Mouse (Mus musculus) neutrophil, adult 5-6 weeks (primary cell): ENCODE data around the gene Adgrb3. TPM values are rescaled to one million over a fixed set of nuclear protein-coding genes. Genes with fewer than 3 reads are reported as not detected.

ENCODE experiments used
- ATAC-seq: fragments of 151-379, 151-347 bp; 2 replicates; pipeline ENCODE4 v1.8.0; 2017; ENCODE audit warnings: mild to moderate bottlenecking, moderate TSS enrichment; ENCODE audit not compliant: insufficient number of reproducible peaks, poor library complexity, low FRiP score, severe bottlenecking; ENCODE audit errors: extremely low read depth
- total RNA-seq: library from RNA; stranded (forward); fragments of 200-1000 nt; gene quantifications from 2 replicates; pipeline ENCODE4 v1.2.3, GENCODE M21; 2017

Gene Adgrb3
- total RNA-seq, result 0.23 TPM in 1 of 2 replicates, not detected in the other

DNA sequence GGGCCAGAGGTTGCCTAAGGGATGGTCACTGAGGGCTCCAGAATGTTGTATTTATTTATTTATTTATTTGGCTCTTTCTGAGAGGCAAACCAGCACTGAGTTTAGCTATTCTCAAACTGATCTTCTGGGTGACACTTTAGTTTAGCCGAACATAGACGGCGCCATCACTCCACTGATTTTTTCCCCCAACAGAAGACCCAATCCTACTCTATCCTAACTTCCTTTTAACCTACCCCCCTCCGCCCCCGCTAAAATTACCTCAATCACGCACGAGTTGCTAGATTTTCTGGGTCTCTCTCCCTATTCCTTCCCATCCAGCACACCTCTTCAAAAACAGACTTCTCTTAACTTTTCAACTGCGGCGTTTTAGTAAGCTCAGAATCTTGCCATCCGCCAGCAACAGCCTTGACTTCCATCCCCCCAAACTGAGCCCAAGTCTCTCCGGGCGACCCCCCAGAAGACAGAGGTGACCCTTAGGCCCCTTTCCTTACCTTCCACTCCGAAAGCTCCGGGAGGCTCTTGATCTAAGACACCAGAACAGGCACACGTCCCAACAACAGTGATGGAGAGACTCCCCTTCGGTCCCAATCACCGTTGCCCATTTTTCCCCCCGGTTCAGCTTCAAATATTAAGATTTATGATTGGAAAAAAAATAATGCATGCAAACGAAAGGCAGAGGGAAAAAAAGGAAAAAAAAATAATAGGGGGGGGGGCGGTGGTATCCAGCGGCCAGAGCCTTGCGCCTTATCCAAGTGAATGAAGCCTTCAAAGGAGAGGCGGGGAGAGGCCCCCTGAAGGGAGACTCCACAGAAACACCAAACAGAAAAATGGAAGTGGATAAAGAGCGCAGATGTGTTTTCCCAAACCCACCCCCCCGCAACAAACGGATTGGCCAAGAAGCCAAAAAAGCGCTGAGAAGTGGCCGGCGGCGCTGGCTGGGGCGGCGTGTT lies at the start of gene Adgrb3:
TSS of gene Adgrb3 (minus strand) at position 737 of the 950 bp plus-strand sequence.
- no peak for ATAC-seq

DNA sequence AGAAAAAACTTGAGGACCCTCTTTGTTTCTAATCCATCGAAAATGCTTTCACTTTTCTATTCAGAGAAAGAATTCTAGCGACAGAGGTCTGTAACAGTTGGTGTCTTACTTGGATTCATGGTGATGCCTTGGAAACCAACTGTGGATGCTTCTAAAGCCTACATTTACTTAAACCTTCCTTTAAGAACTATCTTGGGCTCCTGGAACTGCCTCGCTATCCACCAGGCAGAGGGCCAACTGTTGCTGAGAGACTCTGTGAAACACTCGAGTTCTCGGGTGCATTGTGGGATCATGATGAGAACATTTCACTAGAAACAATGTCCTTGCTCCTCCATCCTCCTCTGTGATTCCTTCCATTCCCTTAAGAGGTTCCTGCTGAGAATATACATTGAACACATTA lies 48.0 kb upstream of the Adgrb3 start:
- no peak for ATAC-seq

DNA sequence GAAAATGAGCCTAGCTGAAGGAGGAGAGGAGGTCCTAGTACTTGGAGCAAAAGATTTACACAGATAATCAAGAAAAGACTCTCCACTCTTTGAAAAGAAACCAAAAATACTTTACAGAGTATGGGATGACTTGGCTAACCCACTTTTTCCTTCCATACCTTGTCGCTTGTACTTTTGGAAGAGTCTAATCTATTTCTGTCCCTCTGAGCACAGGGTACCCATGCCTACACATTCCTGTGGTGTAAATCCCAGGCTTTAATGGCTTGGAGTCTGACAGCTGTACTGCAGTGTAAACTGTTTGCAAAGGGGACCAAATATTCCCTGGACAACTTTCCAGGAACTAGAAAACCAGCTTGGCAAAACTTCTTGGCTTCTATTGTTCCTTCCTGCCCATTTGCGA lies 28.0 kb upstream of the Adgrb3 start:
- no peak for ATAC-seq

DNA sequence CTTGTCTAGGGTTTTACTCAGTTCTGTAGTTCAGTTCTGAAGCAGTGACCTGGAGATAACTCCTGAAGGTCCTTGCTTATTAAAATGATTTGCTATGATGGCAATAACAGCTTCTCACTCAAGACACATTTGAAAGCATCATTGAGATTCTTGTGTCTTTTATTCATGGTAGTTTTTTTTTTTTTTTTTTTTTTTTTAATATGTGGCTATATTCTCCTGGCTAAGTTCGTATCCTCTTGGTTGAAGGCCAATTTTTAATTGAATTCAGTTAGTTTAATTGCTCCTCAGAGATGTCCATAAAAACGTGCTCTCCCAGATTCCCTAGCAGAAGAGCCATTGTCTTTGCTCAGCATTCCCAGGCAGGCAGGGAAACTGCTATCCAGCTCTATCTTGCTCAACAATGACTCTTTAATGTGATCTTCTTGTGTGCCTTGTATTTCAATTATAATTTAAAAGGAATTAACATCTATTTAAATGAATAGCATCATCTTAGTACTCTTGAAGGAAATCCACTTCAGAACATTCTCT lies 25.0 kb upstream of the Adgrb3 start:
- no peak for ATAC-seq

DNA sequence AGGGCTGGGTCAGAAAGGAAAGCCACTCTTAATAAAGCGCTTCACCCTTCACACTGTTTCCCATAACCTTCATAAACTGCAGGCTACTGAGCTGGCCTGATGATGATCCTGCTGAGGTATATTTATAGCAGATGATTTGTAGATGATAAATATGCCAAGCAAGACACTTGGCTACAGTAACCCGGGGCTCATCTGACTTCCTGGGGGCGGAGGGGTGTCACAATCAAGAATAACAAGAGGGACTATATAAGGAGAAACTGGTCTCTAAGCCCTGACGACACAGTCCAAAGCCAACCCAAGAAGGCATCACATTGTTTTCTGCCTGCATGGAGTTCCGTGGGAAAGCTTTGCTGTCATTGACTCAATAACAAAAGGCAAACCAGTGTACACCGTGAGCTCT lies 2.8 kb upstream of the Adgrb3 start:
- no peak for ATAC-seq

DNA sequence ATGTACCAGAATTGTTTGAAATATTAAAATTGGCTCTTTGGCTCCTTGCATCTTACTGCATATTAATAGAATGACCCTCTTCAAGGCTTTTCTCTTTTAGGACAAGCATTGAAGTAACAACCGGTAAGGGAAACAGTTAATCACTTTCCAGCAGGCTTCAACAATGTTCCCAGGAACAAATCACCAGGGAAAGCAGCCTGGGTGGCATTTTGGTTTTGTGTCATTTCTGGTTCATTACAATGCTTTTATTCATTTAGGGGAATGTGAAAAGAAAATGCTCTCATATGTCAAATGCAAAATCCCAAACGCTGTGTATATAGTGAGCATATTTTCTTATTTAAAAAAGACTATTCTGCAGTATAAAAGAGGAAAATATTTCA lies 2.0 kb upstream of the Adgrb3 start:
- no peak for ATAC-seq

DNA sequence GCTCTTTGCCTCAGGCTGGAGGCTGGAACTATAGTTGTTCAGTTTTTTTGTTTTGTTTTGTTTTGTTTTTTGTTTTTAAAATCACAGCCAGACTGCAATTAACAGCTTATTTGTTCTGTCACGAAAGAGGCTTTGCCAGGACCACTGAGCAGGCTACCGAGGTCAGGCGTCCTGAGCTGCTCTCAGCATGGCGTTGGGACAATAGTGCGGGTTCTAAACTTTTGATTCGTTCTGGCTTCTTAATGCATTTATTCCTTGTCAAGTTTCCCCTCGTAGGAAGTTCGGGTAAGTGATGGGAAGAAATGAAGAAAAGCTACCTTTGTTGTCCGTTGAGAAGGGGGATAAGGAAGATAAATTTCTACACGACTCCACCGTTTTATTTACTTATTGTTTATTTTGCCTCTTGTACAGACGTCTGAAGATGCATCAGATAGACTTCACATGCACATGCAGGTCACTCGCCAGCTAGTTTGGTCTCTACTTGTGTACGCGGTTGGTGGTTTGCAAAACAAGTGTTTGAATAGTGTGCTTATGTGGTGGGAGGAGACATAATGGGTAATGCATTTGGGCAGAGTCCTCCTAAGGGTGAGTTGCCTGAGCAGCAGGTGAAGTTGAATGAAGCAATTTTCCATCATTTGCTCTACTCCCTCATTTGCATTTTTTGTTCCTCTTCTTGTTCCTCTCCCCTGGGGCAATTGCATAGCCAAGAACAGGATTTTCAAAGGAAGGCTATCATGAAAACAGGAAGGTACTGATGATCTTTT lies 1.4 kb upstream of the Adgrb3 start:
- no peak for ATAC-seq

DNA sequence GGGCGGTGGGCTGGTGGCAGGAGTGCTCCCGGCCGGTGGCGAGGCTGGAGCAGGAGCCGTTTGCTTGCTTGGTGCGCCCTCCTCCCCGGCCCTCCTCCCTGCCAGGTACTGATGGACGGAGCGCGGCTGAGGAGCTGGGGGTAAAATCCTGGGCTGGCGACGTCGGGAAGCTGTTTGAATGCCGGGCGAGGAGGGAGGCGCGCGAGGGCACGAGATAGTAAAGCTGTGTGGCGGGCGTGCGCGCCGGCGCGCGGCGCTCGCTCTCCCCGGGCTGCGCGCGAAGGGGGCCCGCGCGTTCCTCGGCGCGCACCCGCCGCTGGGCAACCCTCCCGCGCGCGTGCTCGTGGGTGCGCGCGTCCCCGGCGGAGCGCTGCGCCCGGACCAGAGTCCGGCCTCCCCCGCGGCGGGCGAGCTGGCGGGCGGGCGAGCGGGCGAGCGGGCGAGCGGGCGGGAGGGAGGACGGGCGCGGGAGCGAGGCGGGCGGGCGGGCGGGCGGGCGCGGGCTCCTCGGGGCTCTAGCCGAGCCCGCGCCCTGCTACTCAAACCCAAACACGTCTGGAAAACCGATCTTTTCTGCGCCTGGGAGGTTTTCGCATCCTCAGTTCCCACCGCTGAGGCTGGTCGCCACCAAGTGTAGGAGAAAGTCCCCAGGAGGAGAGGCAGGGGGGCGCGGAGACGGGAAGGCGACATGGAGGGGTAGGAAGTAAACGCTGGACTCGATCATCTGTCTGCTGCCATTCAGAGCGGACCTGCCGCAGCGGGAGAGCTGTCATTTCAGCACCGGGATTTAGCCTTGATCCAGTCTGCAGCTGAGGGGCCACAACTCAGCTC lies 629 bp upstream of the Adgrb3 start:
- no peak for ATAC-seq

DNA sequence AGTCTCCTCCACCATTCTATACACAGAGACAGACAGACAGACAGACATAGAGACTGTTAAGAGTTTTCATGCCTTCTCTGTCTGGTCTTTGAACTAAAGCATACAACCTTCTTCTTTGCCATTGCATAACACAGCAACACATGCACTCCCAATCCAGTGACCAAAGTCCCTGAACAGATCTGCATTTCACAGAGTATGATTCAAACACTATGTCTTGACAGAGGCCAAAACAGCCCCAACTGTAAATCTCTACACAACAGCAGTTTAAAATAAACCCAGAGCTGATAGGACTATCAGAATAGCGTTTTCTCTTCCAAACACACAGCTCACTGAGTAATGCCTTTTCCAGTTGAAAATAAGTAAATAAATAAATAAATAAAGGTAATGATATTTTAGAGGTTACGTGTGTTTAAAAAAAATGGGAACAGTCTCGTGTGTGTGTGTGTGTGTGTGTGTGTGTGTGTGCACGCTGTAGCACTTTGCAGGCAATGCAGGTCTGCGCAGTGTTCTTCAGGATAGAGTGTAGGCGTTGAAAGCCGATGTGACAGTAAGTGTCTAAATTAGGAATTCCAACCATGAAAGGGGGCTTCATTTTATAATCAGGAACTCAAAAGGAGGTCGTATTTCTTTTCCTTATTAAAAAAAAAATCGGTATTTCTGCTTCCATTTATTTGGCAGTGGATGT lies 1.3 kb downstream of the Adgrb3 start:
- ATAC-seq, result no peak

DNA sequence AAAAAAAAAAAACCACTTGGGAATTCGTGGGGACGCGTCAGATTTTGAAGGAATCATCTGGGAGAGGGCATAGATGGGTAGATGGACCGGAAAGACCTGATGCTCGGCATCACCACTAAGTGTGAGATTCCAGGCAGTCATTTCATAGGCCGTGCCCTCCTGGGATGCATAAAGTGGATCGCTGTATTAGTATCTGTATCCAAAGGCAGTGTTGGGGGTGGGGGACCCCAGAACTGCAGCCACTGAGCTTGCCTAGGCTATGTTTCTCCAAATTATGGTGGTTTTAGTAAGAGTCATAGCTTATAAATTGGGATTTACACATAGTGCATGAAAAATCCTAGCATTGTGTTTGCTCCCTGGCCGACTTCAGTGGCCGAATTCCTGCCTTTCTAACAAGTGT lies 2.1 kb downstream of the Adgrb3 start:
- ATAC-seq, result no peak

DNA sequence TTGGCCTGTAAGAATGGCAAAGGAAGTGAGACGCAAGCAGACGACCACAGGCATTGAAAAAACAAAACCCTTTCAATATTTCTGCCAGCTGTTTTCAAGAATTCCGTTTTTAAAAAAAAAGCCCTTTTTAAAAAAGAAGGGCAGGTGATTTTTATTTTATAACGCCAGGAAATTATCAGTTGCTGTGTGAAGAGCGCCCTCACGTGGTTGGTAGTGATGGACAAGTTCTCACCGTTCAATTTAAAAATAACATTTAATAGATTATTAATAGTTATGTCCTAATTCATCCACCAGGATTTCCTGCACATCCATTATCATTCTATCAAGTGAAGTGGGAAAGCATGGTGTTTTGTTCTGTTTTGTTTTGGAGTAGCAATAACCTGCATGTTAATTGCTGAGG lies 2.7 kb downstream of the Adgrb3 start:
- ATAC-seq, result no peak

DNA sequence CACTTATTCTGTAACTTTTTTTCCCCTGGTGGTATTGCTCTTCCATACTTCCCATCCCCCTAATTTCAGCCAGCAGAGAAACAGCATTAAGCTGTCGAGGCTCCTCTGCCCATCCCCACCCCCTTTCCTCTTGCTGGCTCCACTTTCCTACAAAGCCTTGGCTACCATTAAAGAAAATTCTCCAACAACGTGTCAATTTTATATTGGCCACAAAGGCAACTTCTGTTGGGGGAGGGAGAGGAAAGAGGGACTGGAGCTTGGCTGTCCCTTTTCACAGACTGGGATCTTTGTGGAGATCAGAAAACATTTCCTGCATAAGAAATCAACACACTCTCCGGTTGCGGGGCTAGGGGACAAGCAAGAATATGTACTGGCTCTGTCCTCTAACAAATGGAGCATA lies 4.9 kb downstream of the Adgrb3 start:
- no peak for ATAC-seq

DNA sequence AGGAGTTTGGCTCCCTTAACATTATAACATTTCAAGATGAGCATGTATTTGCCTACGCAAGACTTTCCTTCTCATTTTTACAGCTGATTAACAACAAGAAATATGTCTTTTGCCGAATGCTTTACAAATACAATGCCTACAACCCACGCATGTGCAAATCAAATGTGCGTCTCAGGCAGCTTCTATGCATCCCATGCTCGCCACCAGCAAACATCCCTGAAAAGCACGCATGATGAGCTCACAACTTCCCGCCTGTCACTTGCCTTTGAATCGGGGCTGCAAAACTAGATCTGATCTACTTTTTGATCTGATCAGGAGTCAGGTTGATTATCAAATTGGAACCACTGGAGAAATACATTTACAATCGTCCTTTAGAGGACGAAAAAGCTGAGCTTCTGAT lies 5.5 kb downstream of the Adgrb3 start:
- ATAC-seq, result no peak

DNA sequence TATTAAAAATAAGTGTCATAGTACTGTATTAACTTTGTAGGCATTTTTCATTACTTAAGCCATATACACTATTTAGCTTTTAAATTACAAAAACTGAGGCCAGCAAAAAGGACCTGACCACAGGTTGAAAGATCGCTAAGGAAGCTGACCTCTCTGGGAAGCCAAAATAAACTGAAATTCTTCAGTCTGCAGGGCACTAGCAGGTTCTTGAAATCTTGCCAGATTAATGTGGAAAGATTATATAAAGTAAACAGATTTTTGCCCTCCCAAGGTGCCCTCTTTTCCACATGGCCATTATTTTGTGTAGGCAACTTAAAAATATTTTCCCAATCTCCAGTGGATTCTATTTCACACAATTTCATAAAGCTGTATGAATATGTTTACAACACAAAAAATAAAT lies 14.0 kb downstream of the Adgrb3 start:
- no peak for ATAC-seq

DNA sequence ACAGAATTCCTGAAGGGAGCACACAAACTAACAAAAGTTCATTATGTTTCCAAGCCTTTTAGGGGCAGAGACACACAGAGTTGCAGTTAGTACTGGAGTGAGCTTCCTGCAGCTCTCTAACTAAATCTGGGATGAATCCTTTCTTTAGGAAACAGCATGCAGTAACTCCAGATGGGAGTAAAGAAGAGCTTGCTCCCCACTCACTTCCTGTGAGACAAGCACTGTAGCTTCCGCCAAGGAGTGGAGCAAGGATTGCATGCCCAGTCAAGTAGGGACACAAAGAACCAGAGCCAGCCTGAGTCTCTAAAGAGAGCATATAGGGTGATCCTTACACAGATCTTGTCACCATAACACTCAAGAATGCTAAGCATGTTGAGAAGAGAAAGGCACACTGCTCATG lies 50.7 kb downstream of the Adgrb3 start:
- no peak for ATAC-seq

DNA sequence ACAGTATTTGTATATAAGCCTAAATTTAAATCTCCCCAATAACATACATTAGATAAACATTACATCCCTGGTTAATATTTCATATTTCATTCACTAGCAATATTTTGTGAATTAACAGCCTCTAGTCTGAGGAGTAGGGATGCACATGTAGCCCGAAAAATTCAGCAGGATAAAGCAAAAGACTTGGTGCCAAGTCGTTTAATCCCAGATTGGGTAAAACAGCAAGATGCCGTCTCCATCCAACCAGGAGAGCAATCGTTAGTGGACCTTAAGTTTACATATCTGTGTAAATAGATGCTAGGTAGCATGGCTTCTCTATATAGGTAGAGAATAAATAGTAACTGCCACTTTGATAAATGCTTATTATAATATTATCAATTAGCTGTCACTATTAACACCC lies 52.0 kb downstream of the Adgrb3 start:
- no peak for ATAC-seq

DNA sequence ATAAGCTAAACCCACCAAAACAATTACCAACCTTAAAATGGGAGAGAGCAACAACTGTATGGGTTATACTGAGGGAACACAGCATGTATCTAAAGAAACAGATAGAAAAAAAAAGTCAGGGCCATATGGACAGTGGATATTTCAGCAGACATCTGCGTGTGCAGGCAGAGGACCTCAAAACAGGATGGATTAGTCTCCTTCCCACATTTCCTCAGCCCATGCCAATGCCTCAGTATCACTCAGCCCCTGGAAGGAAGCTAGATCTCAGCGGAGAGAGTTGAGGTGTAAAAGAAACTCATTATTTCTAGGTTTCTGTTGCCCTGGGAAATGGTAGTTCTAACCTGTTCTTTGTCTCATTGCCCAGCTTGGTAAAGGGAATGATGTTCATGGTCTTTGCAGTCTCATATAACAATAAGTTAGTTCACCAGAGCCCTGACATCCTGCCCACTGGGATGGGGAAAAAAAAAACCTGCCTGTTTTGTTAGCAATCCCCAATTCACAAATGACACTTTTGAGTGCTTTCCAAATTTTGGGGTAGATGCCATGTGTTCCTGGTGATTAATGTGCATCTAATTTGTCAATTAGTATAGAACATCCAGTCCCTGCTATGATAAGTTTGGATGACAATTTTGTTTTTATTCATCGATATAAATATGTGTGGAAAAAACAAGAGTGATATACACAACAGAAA lies 53.9 kb downstream of the Adgrb3 start:
- ATAC-seq, result no peak

DNA sequence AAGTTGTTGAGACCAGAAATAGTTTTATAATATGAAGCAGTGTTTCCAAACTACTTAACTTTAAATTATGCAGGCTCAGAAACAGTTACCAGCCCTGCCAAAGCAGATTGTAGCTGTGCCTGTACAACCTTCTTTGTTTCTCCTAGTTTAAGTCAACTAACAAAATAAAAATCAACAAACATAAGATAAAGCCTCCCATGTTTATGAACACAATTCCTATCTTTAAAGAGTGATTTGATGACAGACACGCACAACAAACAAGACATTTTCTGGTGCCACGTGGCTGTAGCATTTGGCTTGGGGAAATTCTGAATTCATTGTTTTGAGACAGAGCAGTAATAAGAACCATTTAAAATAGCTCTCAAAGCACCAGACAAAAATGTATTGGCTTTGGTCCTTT lies 60.5 kb downstream of the Adgrb3 start:
- ATAC-seq, result no peak
